Mouse (Mus musculus): ENCODE results near the gene Dpagt1. TPM values are rescaled to one million over a fixed set of nuclear protein-coding genes. Genes with fewer than 3 reads are reported as not detected.

Gene Dpagt1
- polyA plus RNA-seq, 1 experiment: 23.6 TPM

DNA sequence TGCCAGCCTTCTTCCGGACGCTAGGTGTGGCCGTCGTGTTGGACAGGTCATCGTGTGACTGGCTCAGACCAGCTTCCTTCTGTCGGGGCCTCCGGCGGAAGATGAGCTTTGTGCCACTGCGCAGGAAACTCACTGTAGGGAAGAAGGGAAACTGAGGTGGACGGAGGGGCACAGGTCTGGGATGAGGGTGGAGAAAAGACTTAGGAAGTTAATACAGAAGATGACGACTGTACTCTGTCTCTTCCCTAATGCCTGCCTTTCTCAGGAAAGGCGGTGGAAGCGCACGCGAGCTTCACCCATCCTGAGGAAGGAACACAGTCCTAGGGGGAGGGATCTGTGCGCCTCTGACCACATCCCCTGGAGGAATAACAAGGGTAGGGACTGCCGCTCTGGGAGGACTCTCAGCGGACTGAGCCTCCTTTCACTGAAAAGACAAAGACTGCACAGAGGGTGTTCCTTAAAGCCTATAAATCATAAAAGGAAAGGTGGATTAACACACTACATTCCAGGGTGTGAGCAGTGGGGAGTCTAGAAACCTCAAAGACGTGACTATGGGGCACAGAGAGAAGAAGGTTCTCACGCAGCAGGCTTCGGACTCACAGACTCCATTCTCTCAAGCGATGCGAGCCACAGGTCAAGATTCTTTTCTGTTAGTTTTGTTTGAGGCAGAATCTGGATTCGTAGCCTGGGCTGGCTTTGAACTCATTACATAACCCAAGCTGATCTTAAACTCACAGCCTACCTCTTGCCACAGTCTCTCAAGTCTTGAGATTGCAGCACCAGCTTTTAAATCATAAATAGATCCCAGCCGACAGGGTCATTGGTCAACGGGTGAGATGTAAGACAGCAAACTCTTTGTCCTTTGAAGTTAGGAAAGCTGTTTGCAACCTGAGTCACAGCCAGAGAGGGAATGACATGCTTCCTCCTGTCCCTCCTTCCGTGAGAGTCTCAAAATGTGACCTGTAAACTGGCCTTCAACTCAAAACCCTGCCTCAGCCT lies 14.4 kb upstream of the Dpagt1 start:
- no peak overlapping the region for H3K4me3 ChIP-seq (replicated peaks; ENCODE audit: insufficient read depth, low read depth, low read length)
- no peak overlapping the region for H3K27ac ChIP-seq (ENCODE audit: insufficient read depth, low read length)
- peaks cover 12% of the 10 kb centered on the region for H3K4me1 ChIP-seq (ENCODE audit: control insufficient read depth, insufficient read depth, low read length)
- WGBS: 50% methylated on average over 27 of the region's 27 CpGs
- no peak for DNase-seq
- TF ChIP-seq CTCF (IDR thresholded peaks at IDR 0.05; ENCODE audit: borderline replicate concordance, insufficient read depth, low read depth, low read length) (no peak), POLR2A (IDR thresholded peaks at IDR 0.05; ENCODE audit: borderline replicate concordance, insufficient read depth, low read length) (no peak)
- H3K27me3 ChIP-seq (ENCODE audit: control insufficient read depth, insufficient read depth, low read length): no peaks in the 10 kb centered on the region

DNA sequence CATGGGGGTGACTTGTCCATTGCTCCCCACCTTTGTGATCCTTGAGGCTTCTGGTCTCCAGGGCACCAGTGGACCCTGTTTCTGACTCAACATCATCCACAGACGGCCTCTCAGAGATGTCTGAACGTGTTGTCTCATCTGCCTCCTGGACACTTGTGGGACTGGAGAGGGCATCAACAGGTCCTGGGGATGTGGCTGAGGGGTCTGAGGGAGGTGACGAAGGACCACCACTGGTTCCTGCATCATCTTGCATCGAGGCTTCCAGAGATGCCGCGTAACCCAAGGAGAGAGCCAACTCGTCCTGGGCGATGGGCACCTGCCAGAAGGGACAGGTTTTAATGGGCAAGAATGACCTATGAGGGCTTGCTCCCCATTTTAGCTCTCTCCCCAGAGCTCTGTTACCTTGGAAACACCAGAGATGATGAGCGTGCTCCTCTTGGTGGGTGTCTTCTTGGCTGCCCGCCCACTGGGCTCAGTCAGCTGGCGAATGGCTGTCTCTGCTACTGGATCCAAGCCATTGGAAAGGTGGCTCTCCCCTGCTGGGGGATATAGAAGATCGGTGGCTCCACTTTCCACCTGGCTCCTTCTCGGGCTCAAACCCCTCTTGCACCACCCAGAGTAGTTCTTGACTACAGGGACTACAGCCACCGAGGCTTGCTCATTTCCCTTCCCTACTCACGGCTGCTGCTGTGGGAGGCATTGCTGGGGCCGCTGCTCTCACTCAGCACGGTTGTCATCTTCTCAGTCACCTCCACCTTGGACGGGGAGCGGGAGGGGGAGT lies 12.2 kb upstream of the Dpagt1 start:
- DNase-seq: peak; percentile 60 to 65
- H3K27me3 ChIP-seq (ENCODE audit: control insufficient read depth, insufficient read depth, low read length): no peaks in the 10 kb centered on the region
- 13% methylated on average over 19 of the region's 19 CpGs for WGBS
- no peak overlapping the region for H3K27ac ChIP-seq (ENCODE audit: insufficient read depth, low read length)
- TF ChIP-seq POLR2A (IDR thresholded peaks at IDR 0.05; ENCODE audit: borderline replicate concordance, insufficient read depth, low read length): no peak
- TF ChIP-seq CTCF (IDR thresholded peaks at IDR 0.05; ENCODE audit: borderline replicate concordance, insufficient read depth, low read depth, low read length): no peak
- H3K4me3 ChIP-seq (replicated peaks; ENCODE audit: insufficient read depth, low read depth, low read length): no peak overlapping the region
- H3K4me1 ChIP-seq (ENCODE audit: control insufficient read depth, insufficient read depth, low read length): peaks cover 23% of the 10 kb centered on the region

DNA sequence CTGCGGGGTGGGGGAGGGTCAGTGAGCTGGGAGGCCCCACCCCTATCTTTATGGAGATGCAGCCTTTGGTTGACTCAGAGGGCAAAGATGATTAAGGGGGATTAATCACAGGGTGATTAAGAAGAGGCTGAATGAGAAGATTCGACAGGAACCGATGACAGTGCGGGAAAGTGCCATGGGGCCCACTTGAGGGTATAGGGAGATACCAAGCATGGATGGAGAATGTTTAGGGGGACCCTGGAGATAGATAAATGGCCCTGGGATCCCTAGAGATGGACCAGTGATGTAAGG lies 11.6 kb upstream of the Dpagt1 start:
- Histone ChIP-seq H3K4me1 (ENCODE audit: control insufficient read depth, insufficient read depth, low read length) (peaks cover 23% of the 10 kb centered on the region), H3K27ac (ENCODE audit: insufficient read depth, low read length) (no peak overlapping the region)
- no peak for DNase-seq

DNA sequence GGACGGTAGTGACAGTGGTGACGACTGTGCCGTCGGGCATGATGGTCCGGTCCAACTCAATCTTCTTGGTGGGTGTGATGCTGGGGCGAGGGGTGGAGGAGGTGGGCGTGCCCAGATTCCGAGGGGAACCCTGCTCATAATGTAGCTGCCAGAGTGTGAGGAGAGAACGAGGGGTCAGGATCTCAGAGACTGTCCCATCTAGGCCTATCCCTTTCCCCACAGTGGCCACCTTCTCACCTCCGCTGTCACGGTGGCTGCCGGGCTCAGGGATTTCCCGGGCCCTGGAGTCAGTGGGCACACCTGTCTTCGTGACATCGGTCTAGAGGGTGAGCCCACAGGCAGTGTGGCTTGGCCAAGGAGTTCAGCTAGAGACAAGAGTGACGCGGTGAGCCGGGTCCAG lies 10.9 kb upstream of the Dpagt1 start:
- Histone ChIP-seq H3K4me1 (ENCODE audit: control insufficient read depth, insufficient read depth, low read length) (peaks cover 23% of the 10 kb centered on the region), H3K27ac (ENCODE audit: insufficient read depth, low read length) (no peak overlapping the region), H3K27me3 (ENCODE audit: control insufficient read depth, insufficient read depth, low read length) (no peaks in the 10 kb centered on the region), H3K4me3 (replicated peaks; ENCODE audit: insufficient read depth, low read depth, low read length) (no peak overlapping the region)
- no peak for DNase-seq
- 91% methylated on average over 18 of the region's 18 CpGs for WGBS
- no peak for TF ChIP-seq POLR2A (IDR thresholded peaks at IDR 0.05; ENCODE audit: borderline replicate concordance, insufficient read depth, low read length)
- no peak for TF ChIP-seq CTCF (IDR thresholded peaks at IDR 0.05; ENCODE audit: borderline replicate concordance, insufficient read depth, low read depth, low read length)

More for the DNA sequence above, 11.6 kb upstream of the Dpagt1 start:
- TF ChIP-seq CTCF (IDR thresholded peaks at IDR 0.05; ENCODE audit: borderline replicate concordance, insufficient read depth, low read depth, low read length): no peak
- Histone ChIP-seq H3K27me3 (ENCODE audit: control insufficient read depth, insufficient read depth, low read length) (no peaks in the 10 kb centered on the region), H3K4me3 (replicated peaks; ENCODE audit: insufficient read depth, low read depth, low read length) (no peak overlapping the region)
- WGBS: 49% methylated on average over 4 of the region's 4 CpGs

DNA sequence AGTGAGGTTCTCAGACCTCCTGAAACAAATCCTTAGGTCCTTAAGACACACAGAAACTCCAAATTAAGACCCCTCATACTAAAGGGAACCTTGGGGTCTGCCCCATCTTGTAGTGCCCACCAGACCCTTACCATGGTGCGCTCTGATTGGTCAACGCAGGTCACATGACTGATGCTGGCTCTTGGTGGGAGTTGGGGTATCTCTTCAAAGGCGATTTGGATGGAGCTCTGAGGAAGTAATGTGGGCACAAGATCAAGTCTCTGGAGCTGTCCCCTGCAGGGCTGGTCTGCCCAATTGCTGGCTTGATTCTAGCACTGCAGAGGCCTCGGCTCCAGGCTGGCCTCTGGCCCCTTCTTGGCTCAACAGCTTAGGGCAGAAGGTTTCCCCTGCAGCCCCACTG lies 8.4 kb upstream of the Dpagt1 start:
- Histone ChIP-seq H3K4me3 (replicated peaks; ENCODE audit: insufficient read depth, low read depth, low read length) (peak overlapping the region; percentile 11), H3K4me1 (ENCODE audit: control insufficient read depth, insufficient read depth, low read length) (peaks cover 23% of the 10 kb centered on the region)
- no peak for DNase-seq

DNA sequence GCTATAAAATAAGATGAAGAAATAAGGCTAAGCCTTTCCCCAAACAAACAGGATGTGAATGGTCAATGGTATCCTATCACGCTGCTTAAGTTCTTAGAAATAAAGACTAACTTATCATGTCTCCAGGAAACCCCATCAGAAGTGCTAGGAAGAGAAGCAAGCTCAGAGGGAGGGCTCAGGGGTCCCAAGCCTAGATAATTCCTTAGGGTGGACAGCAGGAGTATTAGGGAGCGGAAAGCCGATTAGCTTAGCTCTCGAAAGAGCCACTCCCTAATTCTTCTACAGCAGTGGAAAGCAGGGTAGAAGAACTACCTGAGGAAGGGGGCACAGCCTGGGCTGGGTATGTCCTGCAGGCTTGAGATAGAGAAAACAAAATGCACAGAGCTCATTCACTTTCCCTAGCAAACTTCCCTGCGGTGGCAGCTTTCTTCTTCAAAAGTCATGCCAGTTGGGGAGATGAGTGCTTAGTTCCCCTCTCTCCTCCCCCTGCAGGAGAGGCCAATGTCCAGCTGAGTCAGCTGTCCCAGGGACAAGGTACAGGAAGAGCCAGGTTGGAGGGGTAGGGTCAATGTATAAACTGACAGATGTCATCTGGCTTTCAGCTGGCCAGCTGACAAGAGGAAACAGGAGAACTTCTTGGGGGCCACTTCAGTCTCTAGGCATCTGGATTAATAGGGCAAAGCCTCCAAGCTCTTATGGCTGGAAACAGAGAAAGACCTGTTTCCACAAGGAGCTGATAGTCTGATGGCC lies 7.6 kb upstream of the Dpagt1 start:
- Histone ChIP-seq H3K27me3 (ENCODE audit: control insufficient read depth, insufficient read depth, low read length) (no peaks in the 10 kb centered on the region), H3K4me3 (replicated peaks; ENCODE audit: insufficient read depth, low read depth, low read length) (peak overlapping the region; percentile 41), H3K27ac (ENCODE audit: insufficient read depth, low read length) (no peak overlapping the region), H3K4me1 (ENCODE audit: control insufficient read depth, insufficient read depth, low read length) (peaks cover 23% of the 10 kb centered on the region)
- WGBS: 38% methylated on average over 5 of the region's 5 CpGs
- no peak for TF ChIP-seq CTCF (IDR thresholded peaks at IDR 0.05; ENCODE audit: borderline replicate concordance, insufficient read depth, low read depth, low read length)
- no peak for TF ChIP-seq POLR2A (IDR thresholded peaks at IDR 0.05; ENCODE audit: borderline replicate concordance, insufficient read depth, low read length)
- DNase-seq: no peak

More for the DNA sequence above, 8.4 kb upstream of the Dpagt1 start:
- Histone ChIP-seq H3K27me3 (ENCODE audit: control insufficient read depth, insufficient read depth, low read length) (no peaks in the 10 kb centered on the region), H3K27ac (ENCODE audit: insufficient read depth, low read length) (no peak overlapping the region)
- TF ChIP-seq POLR2A (IDR thresholded peaks at IDR 0.05; ENCODE audit: borderline replicate concordance, insufficient read depth, low read length): no peak
- TF ChIP-seq CTCF (IDR thresholded peaks at IDR 0.05; ENCODE audit: borderline replicate concordance, insufficient read depth, low read depth, low read length): no peak
- WGBS: 45% methylated on average over 4 of the region's 4 CpGs

DNA sequence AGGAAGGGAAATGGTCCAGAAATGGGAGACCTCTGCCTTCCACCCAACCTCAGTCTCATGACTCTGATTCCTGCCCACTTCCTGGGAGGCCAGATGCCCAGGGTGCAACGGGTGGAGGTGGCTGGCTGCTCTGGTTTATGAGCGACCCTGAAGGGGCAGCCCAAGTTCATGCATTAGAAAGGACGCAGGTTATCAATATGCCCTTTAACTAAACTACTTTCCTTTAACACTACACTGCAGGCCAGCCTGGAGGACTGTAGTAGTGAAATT lies 7.1 kb upstream of the Dpagt1 start:
- no peak for DNase-seq
- Histone ChIP-seq H3K4me1 (ENCODE audit: control insufficient read depth, insufficient read depth, low read length) (peaks cover 18% of the 10 kb centered on the region), H3K4me3 (replicated peaks; ENCODE audit: insufficient read depth, low read depth, low read length) (peak overlapping the region; percentile 89), H3K27ac (ENCODE audit: insufficient read depth, low read length) (no peak overlapping the region), H3K27me3 (ENCODE audit: control insufficient read depth, insufficient read depth, low read length) (no peaks in the 10 kb centered on the region)
- no peak for TF ChIP-seq CTCF (IDR thresholded peaks at IDR 0.05; ENCODE audit: borderline replicate concordance, insufficient read depth, low read depth, low read length)
- no peak for TF ChIP-seq POLR2A (IDR thresholded peaks at IDR 0.05; ENCODE audit: borderline replicate concordance, insufficient read depth, low read length)
- 19% methylated on average over 3 of the region's 3 CpGs for WGBS
